Mouse (Mus musculus) mouse trophoblast stem cell (cell line): ENCODE measurements at regions not wholly inside any gene's neighbourhood (a gene's known extent, or its start where the extent isn't known, plus 50 kb on each side); places are given as distances from the start of the nearest gene placed in this dataset.
"Not testable (repeated sequence)": the region's sequence is repeated elsewhere in the genome, so short reads cannot be mapped to it uniquely, and the experiment has no call there.

ENCODE experiments used
- in situ Hi-C, 2 experiments: fragments of 300-500 bp; cut with MseI, MboI; formaldehyde crosslinking; loops; 2 replicates in 1 of 2; 3 replicates in 1 of 2; pipeline ENCODE4 v1.15.1; 2025

- in situ Hi-C loops = no loop called here
These were observed 288.0 kb downstream of the Sfmbt2 start for GRCm38 (mm10) chr2:10658317-10658716.

GRCm38 (mm10) chr2:10667915-10668314, 297.6 kb downstream of the Sfmbt2 start:
- in situ Hi-C loops = not testable (repeated sequence)

- in situ Hi-C loops = no loop called here
These were observed 300.4 kb downstream of the Sfmbt2 start for GRCm38 (mm10) chr2:10670423-10671298.

GRCm38 (mm10) chr2:10671299-10671632, 301.0 kb downstream of the Sfmbt2 start:
- in situ Hi-C loops = no loop called here

GRCm38 (mm10) chr2:10672196-10672595, 301.9 kb downstream of the Sfmbt2 start:
- in situ Hi-C loops = no loop called here

- in situ Hi-C loops = no loop called here
These were observed 304.5 kb downstream of the Sfmbt2 start for GRCm38 (mm10) chr2:10674738-10675349.

GRCm38 (mm10) chr2:10701459-10701858, 331.1 kb downstream of the Sfmbt2 start:
- in situ Hi-C loops = no loop called here

- in situ Hi-C loops = no loop called here
These were observed 348.1 kb downstream of the Sfmbt2 start for GRCm38 (mm10) chr2:10718366-10718765.

GRCm38 (mm10) chr2:10734337-10734736, 364.0 kb downstream of the Sfmbt2 start:
- in situ Hi-C loops = not testable (repeated sequence)

- in situ Hi-C loops = no loop called here
These were observed 366.6 kb downstream of the Sfmbt2 start for GRCm38 (mm10) chr2:10736696-10737457.

GRCm38 (mm10) chr2:10737458-10737775, 367.1 kb downstream of the Sfmbt2 start:
- in situ Hi-C loops = no loop called here

GRCm38 (mm10) chr2:10745127-10745526, 374.8 kb downstream of the Sfmbt2 start:
- in situ Hi-C loops = no loop called here

GRCm38 (mm10) chr2:10755375-10755774, 385.1 kb downstream of the Sfmbt2 start:
- in situ Hi-C loops = no loop called here

- in situ Hi-C loops = no loop called here
These were observed 387.0 kb downstream of the Sfmbt2 start for GRCm38 (mm10) chr2:10757202-10757840.

- in situ Hi-C loops = no loop called here
These were observed 387.6 kb downstream of the Sfmbt2 start for GRCm38 (mm10) chr2:10757886-10758285.

GRCm38 (mm10) chr2:10762236-10762635, 391.9 kb downstream of the Sfmbt2 start:
- in situ Hi-C loops = no loop called here

GRCm38 (mm10) chr2:10783071-10783470, 388.8 kb upstream of the Prkcq start:
- in situ Hi-C loops = no loop called here

- in situ Hi-C loops = no loop called here
These were observed 388.3 kb upstream of the Prkcq start for GRCm38 (mm10) chr2:10783594-10783993.

- in situ Hi-C loops = no loop called here
These were observed 387.6 kb upstream of the Prkcq start for GRCm38 (mm10) chr2:10784266-10784665.

- in situ Hi-C loops = no loop called here
These were observed 386.8 kb upstream of the Prkcq start for GRCm38 (mm10) chr2:10785156-10785555.

- in situ Hi-C loops = no loop called here
These were observed 383.4 kb upstream of the Prkcq start for GRCm38 (mm10) chr2:10788509-10788908.

GRCm38 (mm10) chr2:10791233-10791632, 380.7 kb upstream of the Prkcq start:
- in situ Hi-C loops = no loop called here
